Mouse (Mus musculus) heart, embryonic 11.5 days (tissue): ENCODE data around the gene Slc43a1. TPM values are rescaled to one million over a fixed set of nuclear protein-coding genes. Genes with fewer than 3 reads are reported as not detected.
"Not testable (repeated sequence)": the region's sequence is repeated elsewhere in the genome, so short reads cannot be mapped to it uniquely, and the experiment has no call there.

Experiments used
- ATAC-seq: fragments of 200-750 bp; cut with Nextera tagmentation; replicated peaks from 2 replicates; pipeline ENCODE4 v1.8.0; 2017; ENCODE audit warnings: moderate library complexity; ENCODE audit not compliant: insufficient number of reproducible peaks, low FRiP score, low TSS enrichment
- H3K27ac ChIP-seq: fragments of 300-500 bp; sonication (generic); 2 replicates; pipeline ENCODE4 v1.5.1; 2014; ENCODE audit warnings: mild to moderate bottlenecking, low read depth, low read length
- H3K27me3 ChIP-seq: fragments of 300-500 bp; sonication (generic); 2 replicates; pipeline ENCODE4 v1.6.1; 2014; ENCODE audit warnings: mild to moderate bottlenecking, low read length, mixed read lengths; ENCODE audit not compliant: control insufficient read depth, insufficient read depth
- H3K36me3 ChIP-seq: fragments of 300-500 bp; sonication (generic); 2 replicates; pipeline ENCODE4 v1.6.1; 2014; ENCODE audit warnings: mild to moderate bottlenecking, low read length, moderate library complexity, mixed read lengths; ENCODE audit not compliant: control insufficient read depth, insufficient read depth
- H3K4me1 ChIP-seq: fragments of 300-500 bp; sonication (generic); 2 replicates; pipeline ENCODE4 v1.6.1; 2014; ENCODE audit warnings: low read length; ENCODE audit not compliant: control insufficient read depth, insufficient read depth
- H3K4me2 ChIP-seq: fragments of 300-500 bp; sonication (generic); 2 replicates; pipeline ENCODE4 v1.6.1; 2014; ENCODE audit warnings: mild to moderate bottlenecking, moderate library complexity
- H3K4me3 ChIP-seq: fragments of 300-500 bp; sonication (generic); 2 replicates; pipeline ENCODE4 v1.5.1; 2014; ENCODE audit warnings: low read depth, low read length
- H3K9ac ChIP-seq: fragments of 300-500 bp; sonication (generic); 2 replicates; pipeline ENCODE4 v1.6.1; 2014; ENCODE audit warnings: mild to moderate bottlenecking, low read depth, low read length, moderate library complexity
- H3K9me3 ChIP-seq: fragments of 300-500 bp; sonication (generic); replicated peaks from 2 replicates; pipeline ENCODE4 v1.6.1; 2016; ENCODE audit warnings: low read length; ENCODE audit not compliant: control insufficient read depth
- WGBS: fragments of 180-500 bp; shearing (Covaris S2); extraction: QIAGEN DNeasy Blood & Tissue Kit; methylation state at CpG from one replicate; pipeline ENCODE4 v1.1.7; 2014; ENCODE audit not compliant: insufficient replicate concordance; 5-methylcytosine and 5-hydroxymethylcytosine counted together
- polyA plus RNA-seq: library from polyadenylated mRNA; unstranded; fragments of >200 nt; fragmentation: Nextera tagmentation; extraction: Ambion mirVana; gene quantifications from 2 replicates; pipeline ENCODE4 v1.2.1, GENCODE M21; 2014

The Slc43a1 gene
- polyA plus RNA-seq, 1 experiment from 2014 or later = 41.4 TPM

- Histone ChIP-seq H3K4me1 (peaks cover 24% of the 10 kb centered on the region), H3K36me3 (no peaks in the 10 kb centered on the region), H3K9ac (no peak overlapping the region), H3K27ac (no peak overlapping the region), H3K9me3 (no peaks in the 10 kb centered on the region), H3K4me3 (peak overlapping the region; percentile 60), H3K27me3 (peaks cover 77% of the 10 kb centered on the region), H3K4me2 (peak overlapping the region; percentile 58)
- ATAC-seq = no peak
- 3% methylated on average over 28 of the region's 28 CpGs for WGBS
Measured at GRCm38 (mm10) chr2:84888657-84889315, 50.1 kb downstream of the Slc43a1 start.

GRCm38 (mm10) chr2:84889316-84890044 is 50.8 kb downstream of the Slc43a1 start:
- no peaks in the 10 kb centered on the region for H3K9me3 ChIP-seq
- 15% methylated on average over 14 of the region's 14 CpGs for WGBS
- H3K36me3 ChIP-seq = no peaks in the 10 kb centered on the region
- H3K4me2 ChIP-seq = peak overlapping the region; percentile 58
- ATAC-seq = no peak
- no peak overlapping the region for H3K9ac ChIP-seq
- H3K4me3 ChIP-seq = peak overlapping the region; percentile 30
- peaks cover 70% of the 10 kb centered on the region for H3K27me3 ChIP-seq
- H3K27ac ChIP-seq = no peak overlapping the region
- H3K4me1 ChIP-seq = peaks cover 24% of the 10 kb centered on the region

GRCm38 (mm10) chr2:84890045-84890340 is 51.3 kb downstream of the Slc43a1 start:
- Histone ChIP-seq H3K9me3 (no peaks in the 10 kb centered on the region), H3K4me3 (no peak overlapping the region), H3K27me3 (peaks cover 65% of the 10 kb centered on the region), H3K27ac (no peak overlapping the region), H3K4me1 (peaks cover 24% of the 10 kb centered on the region), H3K4me2 (no peak overlapping the region), H3K36me3 (no peaks in the 10 kb centered on the region), H3K9ac (no peak overlapping the region)
- WGBS = under 1% methylated on average over 5 of the region's 5 CpGs
- 0 out of 2 replicates have a peak, but pooled peaks have one; percentile 44 for ATAC-seq

GRCm38 (mm10) chr2:84893359-84893758 is 54.7 kb downstream of the Slc43a1 start:
- peaks cover 9% of the 10 kb centered on the region for H3K4me1 ChIP-seq
- 50% methylated on average over 6 of the region's 6 CpGs for WGBS
- no peak overlapping the region for H3K9ac ChIP-seq
- H3K36me3 ChIP-seq = no peaks in the 10 kb centered on the region
- no peaks in the 10 kb centered on the region for H3K9me3 ChIP-seq
- H3K4me2 ChIP-seq = no peak overlapping the region
- H3K27ac ChIP-seq = no peak overlapping the region
- ATAC-seq = no peak
- H3K4me3 ChIP-seq = no peak overlapping the region
- H3K27me3 ChIP-seq = peaks cover 31% of the 10 kb centered on the region

DNA sequence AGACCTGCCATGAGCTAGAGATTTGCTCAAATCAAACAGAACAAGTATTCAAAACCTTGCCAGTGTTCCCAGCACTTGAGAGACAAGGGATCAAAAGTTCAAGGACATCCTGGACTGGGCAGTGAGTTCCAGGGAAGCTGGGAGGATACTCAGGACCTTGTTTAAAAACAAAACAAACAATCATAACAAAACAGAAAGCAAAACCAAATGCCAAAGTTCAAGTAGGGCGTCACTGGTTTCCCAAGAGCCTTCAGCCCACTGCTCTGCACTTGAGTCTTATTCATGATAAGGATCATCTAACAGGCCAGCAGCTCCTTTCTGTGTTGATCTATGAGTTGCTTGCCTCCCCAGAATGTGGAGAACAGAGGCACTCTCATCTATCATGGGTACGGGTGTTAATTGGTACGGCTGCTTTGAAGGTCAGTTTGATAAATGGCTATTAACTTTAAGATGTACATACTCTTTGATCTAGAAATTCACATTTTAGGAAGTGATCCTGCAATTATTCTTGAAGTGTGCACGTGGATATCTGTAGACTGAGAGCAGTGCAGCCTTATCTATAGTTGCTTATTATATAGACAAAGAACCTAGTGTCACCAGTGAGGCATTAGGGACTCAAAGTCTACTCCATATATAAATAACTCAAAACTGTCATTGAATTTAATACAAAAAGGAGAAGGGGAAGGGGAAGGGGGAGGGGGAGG is 57.0 kb downstream of the Slc43a1 start:
- Histone ChIP-seq H3K36me3 (no peaks in the 10 kb centered on the region), H3K4me2 (no peak overlapping the region), H3K27me3 (peaks cover 15% of the 10 kb centered on the region; the same call in 1 of the 2 replicates), H3K9me3 (no peaks in the 10 kb centered on the region), H3K4me1 (no peaks in the 10 kb centered on the region), H3K4me3 (no peak overlapping the region), H3K27ac (no peak overlapping the region), H3K9ac (no peak overlapping the region)
- WGBS = 54% methylated on average over 4 of the region's 4 CpGs
- no peak for ATAC-seq

DNA sequence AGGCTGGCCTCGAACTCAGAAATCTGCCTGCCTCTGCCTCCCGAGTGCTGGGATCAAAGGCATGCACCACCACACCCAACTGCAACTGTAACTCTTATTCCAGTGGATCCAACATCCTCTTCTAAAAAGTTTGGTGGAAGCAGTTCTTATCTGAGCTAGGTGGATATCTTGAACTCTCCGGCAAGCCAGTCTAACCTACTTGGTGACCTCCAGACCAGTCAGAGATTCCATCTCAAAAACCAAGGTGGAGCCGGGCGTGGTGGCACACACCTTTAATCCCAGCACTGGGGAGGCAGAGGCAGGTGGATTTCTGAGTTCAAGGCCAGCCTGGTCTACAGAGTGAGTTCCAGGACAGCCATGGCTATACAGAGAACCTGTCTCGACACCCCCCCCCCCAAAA is 58.0 kb downstream of the Slc43a1 start:
- H3K36me3 ChIP-seq, H3K9ac ChIP-seq, H3K9me3 ChIP-seq, H3K4me3 ChIP-seq, ATAC-seq, H3K27ac ChIP-seq, H3K4me2 ChIP-seq, H3K4me1 ChIP-seq: not testable (repeated sequence)
- peaks cover 12% of the 10 kb centered on the region; the same call in 1 of the 2 replicates for H3K27me3 ChIP-seq
- 88% methylated on average over 6 of the region's 6 CpGs for WGBS

- ATAC-seq = no peak
- Histone ChIP-seq H3K9ac (no peak overlapping the region), H3K4me2 (no peak overlapping the region), H3K27ac (no peak overlapping the region), H3K9me3 (no peaks in the 10 kb centered on the region), H3K4me1 (no peaks in the 10 kb centered on the region), H3K27me3 (no peaks in the 10 kb centered on the region), H3K4me3 (no peak overlapping the region), H3K36me3 (no peaks in the 10 kb centered on the region)
- 57% methylated on average over 3 of the region's 3 CpGs for WGBS
Measured at GRCm38 (mm10) chr2:84912722-84913121, 74.1 kb downstream of the Slc43a1 start.
